Mouse (Mus musculus) heart, adult 2 months (tissue): ENCODE measurements around the gene 1700025G04Rik.

ENCODE experiments used
- CTCF ChIP-seq: fragments of 200-600 bp; IDR thresholded peaks from 2 replicates; pipeline ENCODE4 v1.8.1; 2022; ENCODE audit warnings: antibody characterized with exemption, mild to moderate bottlenecking, moderate library complexity
- POLR2A ChIP-seq: fragments of 200-500 bp; IDR thresholded peaks from 2 replicates; pipeline ENCODE4 v1.6.1; 2011; ENCODE audit warnings: mild to moderate bottlenecking, low read depth, low read length, control low read depth; ENCODE audit not compliant: insufficient read depth

GRCm38 (mm10) chr1:151845252-151845832 is 244.6 kb downstream of the 1700025G04Rik start:
- TF ChIP-seq CTCF (no peak), POLR2A (no peak)
